Mouse (Mus musculus) adrenal gland, adult 10 weeks (tissue): ENCODE measurements around the gene Mov10l1. TPM values are rescaled to one million over a fixed set of nuclear protein-coding genes. Genes with fewer than 3 reads are reported as not detected.

ENCODE experiments used
- polyA plus RNA-seq: library from polyadenylated mRNA; stranded (reverse); fragments of 350-450 nt; fragmentation: Illumina TruSeq; extraction: RNeasy Lipid Tissue Mini Kit (QIAGEN cat#74804); gene quantifications from one replicate; pipeline ENCODE4 v1.2.3, GENCODE M21; 2014; ENCODE audit warnings: low read depth, low replicate concordance

The Mov10l1 gene
- not detected for polyA plus RNA-seq

DNA sequence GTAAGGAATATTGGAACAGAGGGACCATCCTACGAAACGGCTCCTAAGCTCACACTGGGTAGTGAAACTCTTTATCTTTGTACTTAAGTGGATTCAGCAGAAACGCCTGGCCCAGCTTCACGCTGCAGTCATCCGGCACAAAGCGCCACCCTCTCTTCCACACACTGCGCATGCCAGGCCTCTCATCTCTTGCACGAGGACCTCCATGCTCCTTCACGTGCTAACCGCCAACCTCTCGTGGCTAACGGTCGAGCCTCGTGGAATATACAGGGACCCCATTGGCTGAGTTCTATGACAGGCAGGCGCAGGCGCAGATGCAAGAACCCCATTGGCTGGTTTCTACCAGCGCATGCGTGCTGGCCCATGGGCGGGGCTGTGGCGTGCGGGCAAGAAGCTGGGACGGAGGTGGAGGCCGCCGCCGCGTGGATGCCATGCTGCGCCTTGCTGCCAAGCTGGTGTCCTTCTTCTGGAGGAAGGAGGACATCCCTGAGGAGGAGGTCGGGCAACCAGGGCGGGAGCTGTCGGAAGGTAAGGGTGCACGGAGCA is at the start of gene Mov10l1:
Gene Mov10l1 (plus strand): TSS at position 376 of the 546 bp plus-strand sequence.

DNA sequence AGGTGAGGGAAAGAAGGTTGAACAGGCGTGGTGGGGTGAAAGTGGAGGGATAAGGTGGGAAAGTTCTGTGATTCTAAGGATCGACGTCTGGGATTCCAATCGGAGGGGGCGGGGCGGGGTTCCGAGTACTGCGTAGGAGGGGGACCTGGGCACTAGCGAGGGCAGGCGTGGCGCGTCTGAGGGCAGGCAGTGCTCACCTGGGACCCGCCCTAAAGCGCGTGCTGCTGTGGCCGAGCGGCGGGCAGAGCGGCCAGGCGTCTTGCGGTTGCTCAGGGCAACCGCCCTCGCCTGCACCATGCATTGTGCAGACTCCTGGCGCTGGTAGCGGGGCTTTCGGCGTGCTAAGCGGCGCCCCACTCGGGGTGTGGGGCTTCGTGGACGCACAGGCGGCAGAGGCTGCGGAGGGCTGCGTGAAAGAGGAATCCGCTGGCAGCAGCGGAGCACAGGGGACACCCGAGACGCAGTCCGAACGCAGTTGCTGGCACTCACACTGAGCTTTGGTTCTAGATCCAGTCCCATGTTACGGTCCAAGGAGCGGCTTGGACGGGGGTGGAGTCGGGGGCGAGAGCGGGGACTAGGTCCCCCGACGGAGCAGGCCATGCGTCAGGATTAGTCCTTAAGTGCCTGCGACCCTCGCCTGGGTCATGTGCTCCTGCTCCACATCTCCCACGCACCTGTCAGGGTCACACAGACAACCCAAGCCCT is 28.2 kb upstream of the Mov10l1 start, which contains the start of gene Ttll8:
Gene Ttll8 (minus strand): TSS at position 51 of the 705 bp plus-strand sequence.

DNA sequence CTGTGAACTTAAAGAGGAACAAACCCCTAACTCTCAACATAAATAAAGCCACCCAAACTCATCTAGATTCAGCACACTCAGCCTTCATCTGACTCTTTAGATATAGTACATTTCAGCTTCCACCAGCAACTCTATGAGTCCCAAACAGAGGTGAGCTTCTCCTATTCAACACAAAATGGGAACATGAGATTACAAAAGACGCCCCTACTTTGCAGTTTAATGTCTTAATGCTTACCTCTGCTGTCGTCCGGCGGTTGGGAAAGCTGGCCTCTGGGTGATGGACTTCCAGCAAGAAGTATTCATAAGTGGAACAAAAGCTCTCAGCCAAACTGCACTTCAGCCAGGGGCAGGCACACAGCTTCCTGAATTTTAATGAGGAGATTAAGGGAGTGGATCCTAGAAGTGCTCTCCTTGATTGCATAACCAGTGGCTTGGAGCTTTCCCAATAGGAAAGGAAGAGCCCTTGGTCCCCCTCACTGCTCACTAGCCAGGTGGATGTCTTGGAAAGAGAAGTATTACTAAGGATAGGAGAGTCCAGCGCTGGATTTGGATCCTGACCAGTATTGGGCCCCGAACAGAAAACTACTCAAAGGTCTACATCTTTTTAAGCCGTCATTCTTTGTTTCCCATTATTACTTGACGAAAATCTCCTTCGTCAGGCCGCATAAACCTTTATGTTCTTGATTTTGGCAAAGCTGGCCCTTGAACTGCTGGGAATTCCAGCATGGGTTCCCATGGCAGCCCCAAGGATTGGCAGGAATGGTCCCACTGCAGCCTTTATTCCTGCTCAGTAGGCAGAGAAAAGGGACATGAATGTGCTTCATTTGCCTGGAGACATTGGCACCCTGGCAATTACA is 4.2 kb upstream of the Mov10l1 start, which contains the start of gene Mlc1:
Gene Mlc1 (minus strand): TSS at position 727 of the 857 bp plus-strand sequence.

DNA sequence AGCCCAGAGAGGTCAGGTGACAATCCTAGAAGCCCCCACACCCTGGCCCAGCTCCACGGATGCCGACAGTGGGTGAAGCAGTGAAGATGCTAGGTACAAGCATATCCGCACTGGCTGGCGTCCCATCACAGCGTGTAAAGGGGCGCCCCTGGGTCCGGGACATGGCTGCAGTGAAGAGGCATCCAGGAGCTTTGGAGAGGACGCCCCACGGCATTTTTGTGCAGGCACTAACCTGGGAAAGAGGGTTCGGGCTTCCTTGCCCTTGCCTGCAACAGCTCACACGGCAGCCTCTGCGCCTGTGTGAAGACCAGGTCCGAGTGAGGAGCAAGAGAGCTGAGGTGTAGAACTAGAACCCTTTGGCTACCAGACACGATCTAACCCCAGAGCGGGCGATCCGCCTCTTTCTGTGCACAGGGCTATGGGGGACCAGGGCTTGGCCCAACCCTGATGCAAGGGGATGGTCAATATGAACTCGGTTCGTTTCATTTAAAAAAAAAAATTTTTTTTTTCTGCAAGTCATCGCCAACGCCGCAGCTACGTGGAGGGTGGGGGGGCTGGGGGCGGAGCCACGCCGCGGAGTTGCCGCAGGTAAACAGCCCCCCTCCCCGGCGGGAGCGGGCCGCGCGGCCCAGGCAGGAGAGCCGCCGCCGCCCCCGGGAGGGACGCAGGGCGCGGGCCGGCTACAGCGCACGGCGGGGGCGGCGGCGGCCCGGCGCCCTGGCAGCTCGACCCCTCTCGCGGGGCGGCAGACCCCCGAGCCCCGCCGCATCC is 76.6 kb downstream of the Mov10l1 start, which contains the start of gene Panx2:
Gene Panx2 (plus strand): TSS at position 574 of the 771 bp plus-strand sequence.

DNA sequence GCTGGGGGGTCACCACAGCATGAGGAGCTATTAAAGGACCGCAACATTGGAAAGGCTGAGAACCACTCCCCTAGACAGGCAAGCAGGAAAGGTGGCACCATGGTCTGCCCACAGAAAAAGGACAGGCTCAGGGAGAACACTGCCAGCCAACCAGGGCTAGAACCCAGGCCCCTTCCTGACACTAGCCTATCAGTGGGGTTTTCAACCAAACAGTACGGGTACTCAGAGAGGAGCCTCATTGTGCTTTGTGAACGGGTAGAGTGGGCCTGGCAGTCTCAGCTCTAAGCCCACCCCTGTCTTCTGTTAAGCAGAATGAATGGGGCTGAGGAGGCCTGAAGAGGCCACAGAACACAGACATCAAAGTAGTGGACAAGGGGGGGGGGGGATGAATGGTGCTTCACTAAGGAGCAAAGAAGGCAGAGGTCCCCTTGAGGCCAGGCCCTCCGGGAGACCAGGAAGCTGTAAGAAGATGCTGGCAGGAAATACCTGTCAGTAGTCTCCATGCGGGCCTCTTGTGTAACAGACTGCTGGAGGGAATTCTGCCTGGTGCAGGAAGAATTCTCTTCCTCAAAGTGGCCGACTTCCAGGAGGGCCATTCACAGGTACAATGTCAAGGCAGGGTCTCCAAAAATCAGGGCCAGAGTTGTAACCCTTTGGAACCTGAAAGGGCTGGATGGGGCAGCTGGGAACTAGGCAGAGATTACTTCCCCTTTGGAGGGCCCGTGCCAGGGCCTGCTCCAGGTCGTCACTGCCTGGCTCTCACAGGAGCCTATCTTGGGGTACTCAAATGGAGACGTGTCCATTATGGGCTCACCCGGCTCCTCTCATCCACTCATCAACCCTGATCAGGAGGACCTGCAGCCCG is 92.1 kb downstream of the Mov10l1 start, which contains the start of gene Trabd:
Gene Trabd (plus strand): TSS at position 512 of the 865 bp plus-strand sequence.

DNA sequence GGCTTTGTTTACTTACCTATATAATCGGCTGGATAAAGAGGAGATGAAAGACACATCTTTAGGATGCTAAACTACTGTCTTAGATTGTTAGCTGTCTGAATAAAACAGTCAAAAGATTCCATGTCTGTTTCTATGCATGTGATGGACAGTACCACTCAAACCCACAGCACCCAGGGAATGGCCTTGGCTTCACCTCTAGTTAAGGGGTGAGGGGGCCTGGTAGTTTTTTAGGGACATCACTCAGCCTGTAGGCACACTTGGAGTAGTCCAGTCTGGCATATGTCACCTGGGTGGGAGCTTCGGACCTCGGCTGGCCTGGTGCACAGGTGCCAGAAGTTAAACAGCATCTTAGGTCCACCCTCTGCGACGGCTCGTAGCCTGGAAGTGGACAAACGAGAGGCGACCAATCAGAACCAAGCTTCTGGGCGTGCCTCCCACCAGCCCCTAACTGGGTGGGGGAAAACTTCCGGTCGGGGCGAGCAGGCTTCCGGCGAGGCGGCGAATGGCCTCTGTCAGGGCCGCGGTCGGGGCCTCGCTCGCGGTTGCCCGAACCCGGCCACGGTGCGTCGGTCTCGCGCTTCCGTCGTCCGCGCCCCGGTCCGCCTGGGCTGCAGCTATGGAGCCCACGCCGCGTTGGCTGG is 106.0 kb downstream of the Mov10l1 start, which contains the start of gene Selenoo:
Gene Selenoo (plus strand): TSS at position 478 of the 641 bp plus-strand sequence.

Other genes starting within 250 kb of the Mov10l1 start
- gene Brd1, start 248.7 kb upstream of the Mov10l1 start, polyA plus RNA-seq, result 22.7 TPM
- 11.8 TPM for gene Zbed4, start 231.2 kb upstream of the Mov10l1 start, polyA plus RNA-seq
- 4.4 TPM for gene Alg12, start 163.6 kb upstream of the Mov10l1 start, polyA plus RNA-seq
- 5.5 TPM for gene Creld2, start 163.3 kb upstream of the Mov10l1 start, polyA plus RNA-seq
- 3.5 TPM for gene Pim3, start 120.7 kb upstream of the Mov10l1 start, polyA plus RNA-seq
- gene Ttll8, start 28.5 kb upstream of the Mov10l1 start, polyA plus RNA-seq, result not detected
- gene Mlc1, start 3.9 kb upstream of the Mov10l1 start, polyA plus RNA-seq, result not detected
- gene Panx2, start 76.8 kb downstream of the Mov10l1 start, polyA plus RNA-seq, result not detected
- 3.2 TPM for gene Trabd, start 92.2 kb downstream of the Mov10l1 start, polyA plus RNA-seq
- 5.4 TPM for gene Selenoo, start 106.2 kb downstream of the Mov10l1 start, polyA plus RNA-seq
- 1.6 TPM for gene Tubgcp6, start 140.2 kb downstream of the Mov10l1 start, polyA plus RNA-seq
- not detected for gene Hdac10, start 145.8 kb downstream of the Mov10l1 start, polyA plus RNA-seq
- gene Mapk12, start 157.8 kb downstream of the Mov10l1 start, polyA plus RNA-seq, result 1.4 TPM
- gene Mapk11, start 166.7 kb downstream of the Mov10l1 start, polyA plus RNA-seq, result 0.47 TPM
- gene Plxnb2, start 197.9 kb downstream of the Mov10l1 start, polyA plus RNA-seq, result 4.9 TPM
- 0.29 TPM for gene Dennd6b, start 213.6 kb downstream of the Mov10l1 start, polyA plus RNA-seq
- 12.2 TPM for gene Ppp6r2, start 228.6 kb downstream of the Mov10l1 start, polyA plus RNA-seq